Mouse (Mus musculus): ENCODE results near the gene Olfr1057. TPM values are rescaled to one million over a fixed set of nuclear protein-coding genes. Genes with fewer than 3 reads are reported as not detected.
"Not testable (repeated sequence)": the region's sequence is repeated elsewhere in the genome, so short reads cannot be mapped to it uniquely, and the experiment has no call there.

Gene Olfr1057
- not detected for total RNA-seq (2021)
- long read RNA-seq, experiment 1: 0 reads
- long read RNA-seq, experiment 2: 0 reads

- no peak for DNase-seq
Observed at GRCm38 (mm10) chr2:86378293-86378692, at the start of gene Olfr1057. Gene Olfr1057, minus strand, starts transcription at chr2:86378393.

DNA sequence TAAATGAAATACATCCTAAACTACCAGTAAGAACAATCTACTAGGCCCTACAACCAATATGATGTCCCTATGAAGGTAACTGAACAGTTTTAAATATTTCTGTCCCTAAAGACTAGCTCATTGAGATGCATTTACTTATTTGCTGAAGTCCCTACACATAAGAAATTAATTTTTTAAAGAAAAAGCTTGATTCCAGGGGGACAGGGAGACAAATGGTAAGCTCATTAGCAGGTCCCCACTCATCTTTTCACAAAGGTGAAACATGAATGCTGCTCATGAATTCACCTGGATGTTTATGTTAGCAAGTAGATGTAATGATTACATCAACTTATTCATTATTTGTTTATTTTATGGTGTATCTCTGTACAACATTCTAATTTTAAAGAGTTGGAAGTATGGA, 48.5 kb upstream of the Olfr1057 start, which contains the start of gene Olfr1062:
Gene Olfr1062, minus strand, starts transcription at position 101 of the 400 bp plus-strand sequence.
- DNase-seq: not testable (repeated sequence)

DNA sequence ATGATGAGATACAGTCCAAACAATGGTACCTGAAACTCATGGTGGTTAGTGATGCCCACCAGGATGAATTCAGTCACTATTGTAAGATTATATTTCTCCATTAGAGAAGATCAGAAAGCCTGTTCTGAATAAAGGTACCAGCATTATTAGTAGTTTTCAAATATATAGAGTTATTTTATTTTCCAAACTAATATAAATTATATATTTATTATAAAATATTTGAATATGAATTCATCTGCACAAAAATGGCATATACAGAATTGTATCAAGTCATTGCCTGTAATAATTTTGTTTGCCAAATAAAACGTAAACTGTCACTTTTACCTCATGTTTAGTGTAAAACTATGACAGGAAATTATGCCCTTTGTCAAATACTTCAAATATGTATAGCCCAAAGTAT, 35.8 kb upstream of the Olfr1057 start, which contains the start of gene Olfr1061:
Gene Olfr1061, minus strand, starts transcription at position 101 of the 400 bp plus-strand sequence.
- DNase-seq: no peak

- no peak for DNase-seq
Observed at GRCm38 (mm10) chr2:86395114-86395513, 16.9 kb upstream of the Olfr1057 start.

DNA sequence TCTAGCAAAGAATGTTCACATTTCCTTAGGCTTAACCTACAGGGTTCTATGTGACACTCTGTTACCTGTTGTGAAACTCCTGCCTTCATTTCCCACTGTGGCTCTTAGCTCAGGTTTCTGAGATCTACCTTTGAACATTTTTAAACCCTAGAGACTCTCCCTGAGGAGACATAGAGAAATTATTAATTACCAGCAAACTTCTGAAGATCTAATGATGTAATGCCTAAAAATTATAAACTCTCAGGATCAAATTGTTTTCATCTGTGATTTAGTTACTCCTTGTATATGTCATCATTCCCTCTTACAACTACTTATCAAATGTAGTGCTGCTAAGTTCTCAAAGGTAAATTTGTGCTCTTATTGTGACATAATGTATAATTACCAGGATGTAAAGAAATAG, 10.3 kb upstream of the Olfr1057 start, which contains the start of gene Olfr1058:
Gene Olfr1058, minus strand, starts transcription at position 101 of the 400 bp plus-strand sequence.
- not testable (repeated sequence) for DNase-seq

- not testable (repeated sequence) for DNase-seq
Observed at GRCm38 (mm10) chr2:86366342-86366741, 11.9 kb downstream of the Olfr1057 start.

DNA sequence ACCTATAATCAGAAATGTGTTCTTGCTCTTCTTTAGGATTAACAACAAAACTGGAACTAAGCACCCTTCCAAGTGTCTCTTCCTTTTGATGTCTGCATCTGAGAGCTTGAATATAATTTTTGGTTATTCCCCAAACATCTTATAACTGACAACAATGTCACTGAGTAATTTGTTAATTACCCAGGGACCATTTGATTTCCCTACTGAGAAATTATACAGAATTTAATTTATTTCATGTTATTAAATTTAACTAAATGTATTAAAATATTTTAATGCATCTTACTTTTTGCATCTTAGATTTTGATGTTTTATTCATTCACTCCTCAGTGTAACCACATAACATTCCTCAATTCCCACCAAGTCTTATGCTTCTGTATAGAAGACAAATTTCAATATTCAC, 15.8 kb downstream of the Olfr1057 start, which contains the start of gene Olfr1056:
Gene Olfr1056, minus strand, starts transcription at position 101 of the 400 bp plus-strand sequence.
- no peak for DNase-seq

GRCm38 (mm10) chr2:86351751-86352150, 26.4 kb downstream of the Olfr1057 start:
- DNase-seq: not testable (repeated sequence)

DNA sequence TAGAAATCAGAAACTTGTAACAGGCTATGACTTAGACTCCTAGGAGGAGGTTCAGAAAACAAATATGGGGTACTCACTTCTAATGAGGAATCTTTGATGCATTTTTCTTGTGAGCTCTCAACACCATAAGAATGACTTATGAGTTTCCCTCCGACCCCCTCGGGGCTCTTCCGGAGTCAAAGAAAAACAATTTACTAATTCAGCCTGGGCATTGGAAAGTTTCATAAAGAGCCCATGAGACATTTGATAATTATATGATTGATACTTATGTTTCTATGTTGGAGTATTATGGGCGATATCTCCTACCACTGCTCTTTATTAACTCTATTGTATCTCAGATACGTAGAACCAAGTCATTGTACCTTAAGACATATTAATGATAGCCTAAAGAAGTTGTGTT, 28.0 kb downstream of the Olfr1057 start, which contains the start of gene Olfr1055:
Gene Olfr1055, minus strand, starts transcription at position 101 of the 400 bp plus-strand sequence.
- no peak for DNase-seq

DNA sequence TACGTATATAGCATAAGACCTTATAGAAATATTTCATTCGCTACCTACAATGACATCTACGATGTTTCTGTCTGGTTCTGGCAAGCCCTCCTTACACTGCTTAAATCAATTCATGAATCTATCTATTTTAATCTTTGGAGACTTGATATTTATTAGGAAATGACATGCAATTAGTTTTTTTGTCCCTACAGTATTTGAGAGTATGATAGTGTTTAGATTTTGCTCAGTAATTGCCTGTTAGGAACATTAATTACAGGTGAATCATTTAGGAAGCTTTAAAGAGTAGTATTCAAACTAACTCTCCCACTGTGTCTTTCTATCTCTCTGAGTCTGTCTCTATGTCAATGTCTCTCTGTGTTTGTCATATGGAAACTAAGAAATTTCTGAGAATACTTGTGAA, 42.9 kb downstream of the Olfr1057 start, which contains the start of gene Olfr1054:
Gene Olfr1054, minus strand, starts transcription at position 101 of the 400 bp plus-strand sequence.
- no peak for DNase-seq

Other genes starting within 250 kb of the Olfr1057 start
- gene Olfr1039, start 242.5 kb downstream of the Olfr1057 start, total RNA-seq (2021): not detected
- gene Olfr1040, start 231.7 kb downstream of the Olfr1057 start, total RNA-seq (2021): not detected
- gene Olfr1042, start 216.6 kb downstream of the Olfr1057 start, total RNA-seq (2021): not detected
- gene Olfr1043, start 210.9 kb downstream of the Olfr1057 start, total RNA-seq (2021): not detected
- not detected for gene Olfr1044, start 200.6 kb downstream of the Olfr1057 start, total RNA-seq (2021)
- not detected for gene Olfr52, start 192.7 kb downstream of the Olfr1057 start, total RNA-seq (2021)
- not detected for gene Olfr1045, start 175.4 kb downstream of the Olfr1057 start, total RNA-seq (2021)
- gene Olfr1046, start 159.1 kb downstream of the Olfr1057 start, total RNA-seq (2021): not detected
- gene Olfr1047, start 147.0 kb downstream of the Olfr1057 start, total RNA-seq (2021): not detected
- gene Olfr1048, start 138.1 kb downstream of the Olfr1057 start, total RNA-seq (2021): not detected
- gene Olfr1049, start 120.1 kb downstream of the Olfr1057 start, total RNA-seq (2021): not detected
- gene Olfr1051, start 99.3 kb downstream of the Olfr1057 start, total RNA-seq (2021): not detected
- gene Olfr1052, start 85.9 kb downstream of the Olfr1057 start, total RNA-seq (2021): not detected
- not detected for gene Olfr1053, start 63.1 kb downstream of the Olfr1057 start, total RNA-seq (2021)
- not detected for gene Olfr1054, start 43.0 kb downstream of the Olfr1057 start, total RNA-seq (2021)
- not detected for gene Olfr1055, start 28.1 kb downstream of the Olfr1057 start, total RNA-seq (2021)
- not detected for gene Olfr1056, start 15.9 kb downstream of the Olfr1057 start, total RNA-seq (2021)
- gene Olfr1058, start 10.2 kb upstream of the Olfr1057 start, total RNA-seq (2021): not detected
- gene Olfr1061, start 35.7 kb upstream of the Olfr1057 start, total RNA-seq (2021): not detected
- gene Olfr1062, start 48.4 kb upstream of the Olfr1057 start, total RNA-seq (2021): not detected
- gene Olfr1065, start 72.2 kb upstream of the Olfr1057 start, total RNA-seq (2021): not detected
- not detected for gene Olfr1066, start 77.9 kb upstream of the Olfr1057 start, total RNA-seq (2021)
- not detected for gene Olfr228, start 109.0 kb upstream of the Olfr1057 start, total RNA-seq (2021)
- not detected for gene Olfr1076, start 130.1 kb upstream of the Olfr1057 start, total RNA-seq (2021)
- not detected for gene Olfr1079, start 164.1 kb upstream of the Olfr1057 start, total RNA-seq (2021)
- not detected for gene Olfr1080, start 179.8 kb upstream of the Olfr1057 start, total RNA-seq (2021)
- not detected for gene Olfr1082, start 220.6 kb upstream of the Olfr1057 start, total RNA-seq (2021)